Mouse (Mus musculus): ENCODE results near the gene Khdc3.
"Not testable (repeated sequence)": the region's sequence is repeated elsewhere in the genome, so short reads cannot be mapped to it uniquely, and the experiment has no call there.

Gene Khdc3

DNA sequence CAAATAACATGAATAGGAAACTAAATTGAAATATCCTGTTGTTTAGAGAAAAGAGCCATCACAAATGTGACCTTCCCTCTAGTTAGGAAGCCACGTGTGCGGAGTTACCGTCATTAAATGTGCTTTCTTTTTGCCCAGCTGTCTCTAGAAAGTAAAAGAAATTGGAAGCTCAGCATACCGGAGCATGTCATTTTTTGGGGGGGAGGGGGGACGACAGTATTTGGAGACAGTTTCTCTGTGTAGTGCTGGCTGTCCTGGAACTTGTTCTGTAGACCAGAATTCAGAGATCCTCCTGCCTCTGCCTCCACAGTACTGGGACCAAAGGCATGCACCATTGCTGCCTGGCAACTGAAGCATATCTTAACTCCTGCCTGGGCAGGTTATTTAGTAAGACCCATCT is at the start of gene Khdc3:
TSS of gene Khdc3 (plus strand) at position 301 of the 400 bp plus-strand sequence.
- no peak for DNase-seq (ENCODE audit: low spot score)

DNA sequence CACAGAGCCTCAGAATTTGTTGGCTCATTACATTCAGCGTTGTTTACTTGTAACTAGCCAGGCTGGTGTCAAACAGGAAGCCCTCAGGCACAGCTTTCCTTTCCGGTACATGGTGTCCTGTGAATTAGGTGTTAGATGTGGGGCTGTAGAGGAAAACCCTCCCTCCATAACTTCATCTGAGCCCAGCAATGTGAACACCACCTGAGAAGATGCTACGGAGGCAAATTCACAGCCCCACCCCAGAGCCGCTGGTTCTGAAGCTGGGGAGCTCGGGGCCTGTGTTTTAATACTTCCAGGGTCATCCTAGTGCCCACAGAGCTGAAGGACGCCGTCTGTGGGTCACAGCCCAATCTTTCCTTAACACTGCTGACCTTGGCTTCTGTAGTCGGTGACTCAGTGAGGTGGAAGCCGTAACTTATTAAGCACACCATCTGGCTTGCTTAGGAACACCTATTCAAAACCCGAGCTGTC is 46.2 kb upstream of the Khdc3 start:
- no peak for DNase-seq (ENCODE audit: low spot score)

DNA sequence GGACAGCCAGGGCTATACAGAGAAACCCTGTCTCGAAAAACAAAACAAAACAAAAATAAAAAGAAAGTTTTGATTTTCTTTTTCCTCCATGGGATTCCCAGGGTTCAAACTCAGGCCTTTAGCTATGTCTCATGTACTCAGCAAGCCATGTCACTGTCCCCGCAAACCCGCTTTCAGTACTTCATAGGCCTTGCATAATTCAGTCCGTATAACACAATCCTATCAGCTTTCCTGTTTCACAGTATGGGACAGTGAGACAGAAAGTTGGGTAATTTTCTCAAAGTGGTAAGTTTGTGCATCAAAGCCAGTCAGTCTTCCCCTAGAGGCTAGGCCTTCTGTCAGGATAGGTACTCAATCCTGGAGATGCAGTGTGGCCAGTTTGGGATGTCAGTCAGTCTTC is 42.4 kb upstream of the Khdc3 start:
- no peak for DNase-seq (ENCODE audit: low spot score)

DNA sequence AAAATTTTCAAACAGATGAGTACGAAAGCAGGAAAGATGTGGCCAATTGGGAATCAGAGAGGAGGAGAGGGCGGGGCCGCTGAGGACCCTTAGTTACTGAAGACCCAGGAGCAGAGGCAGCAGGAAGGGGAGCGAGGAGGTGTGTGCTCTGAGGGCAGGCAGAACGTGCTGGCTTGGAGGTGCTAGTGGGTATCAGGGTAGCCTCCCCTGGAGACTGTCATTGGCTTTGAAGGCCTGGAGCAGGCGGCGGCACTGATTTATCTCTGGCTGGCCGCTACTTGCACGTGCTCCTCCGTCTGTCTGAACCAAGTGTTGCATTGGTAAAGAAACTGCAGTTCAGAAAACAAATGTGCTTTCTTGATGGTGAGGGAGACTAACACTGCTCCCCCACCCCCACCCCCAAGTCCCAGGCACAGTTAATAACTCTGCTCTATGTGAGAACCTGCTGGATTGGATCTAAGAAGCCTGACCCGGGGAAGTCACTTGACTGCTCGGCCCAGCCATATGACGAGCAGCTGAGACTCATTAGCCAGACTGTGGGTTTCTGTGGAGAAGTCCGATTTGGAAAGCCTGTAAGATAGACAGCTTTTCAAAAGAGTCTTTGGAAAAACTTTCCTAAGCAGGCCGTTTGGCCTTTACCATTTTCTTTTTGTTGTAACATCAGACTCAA is 37.9 kb upstream of the Khdc3 start:
- DNase-seq (ENCODE audit: low spot score) = no peak

DNA sequence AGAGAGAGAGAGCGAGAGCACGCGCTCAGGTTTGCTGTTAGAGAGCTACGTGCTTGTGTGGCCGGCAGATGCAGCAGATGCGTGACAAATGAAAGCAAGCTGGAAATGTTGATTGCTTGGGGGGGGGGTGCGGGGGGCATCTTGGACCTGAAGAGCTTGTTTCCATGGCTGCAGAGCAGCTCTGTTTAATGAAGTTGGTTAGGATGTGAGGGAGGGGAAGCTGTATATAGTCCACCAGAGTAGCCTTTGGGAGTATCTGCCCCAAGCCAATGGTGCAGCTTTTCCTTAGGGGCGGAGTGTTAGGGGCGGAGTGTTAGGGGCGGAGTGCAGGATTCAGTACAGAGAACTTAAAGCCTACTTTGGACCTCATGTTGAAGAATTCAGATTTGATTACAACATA is 34.5 kb upstream of the Khdc3 start:
- DNase-seq (ENCODE audit: low spot score) = no peak

DNA sequence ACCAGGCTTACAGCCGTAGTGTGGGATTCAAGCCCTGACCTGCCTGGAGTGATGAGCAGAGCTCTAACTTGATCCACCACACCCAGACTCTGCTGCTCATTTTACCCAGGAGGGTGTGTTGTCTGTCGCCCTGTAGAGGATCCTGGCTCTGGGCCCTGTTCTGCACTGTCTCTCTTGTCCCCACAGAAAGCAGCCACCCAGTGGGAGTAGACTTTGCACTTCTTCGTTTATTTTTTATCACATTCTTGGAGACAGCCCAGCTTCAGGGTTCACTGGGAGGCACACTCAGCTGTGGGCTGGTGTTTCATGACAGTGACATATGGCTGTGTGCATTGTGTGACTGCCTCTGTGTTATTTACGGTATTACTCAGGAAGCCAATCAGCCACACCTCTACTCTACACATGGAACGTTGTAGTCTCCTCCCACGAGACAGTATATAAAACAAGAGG is 33.4 kb upstream of the Khdc3 start:
- DNase-seq (ENCODE audit: low spot score) = no peak

DNA sequence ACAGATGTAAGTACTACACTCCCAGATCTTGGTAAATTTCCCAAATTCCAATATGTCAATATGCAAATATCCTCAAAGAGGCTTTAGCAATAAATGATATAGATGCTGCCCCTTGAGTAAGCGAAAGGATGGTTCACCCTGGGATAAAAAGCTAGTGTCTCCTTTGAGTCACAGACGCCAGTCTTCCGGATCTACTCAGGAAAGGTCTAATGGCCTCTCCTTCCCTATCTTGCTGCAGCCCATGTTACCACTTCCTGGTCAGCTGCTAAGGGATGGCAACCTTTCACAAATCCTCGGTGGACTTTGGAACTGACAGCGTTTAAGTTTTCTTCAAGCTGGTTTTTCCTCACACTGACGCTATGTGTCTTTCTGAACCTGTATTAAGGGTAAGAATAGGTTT is 32.9 kb upstream of the Khdc3 start:
- DNase-seq (ENCODE audit: low spot score) = no peak

DNA sequence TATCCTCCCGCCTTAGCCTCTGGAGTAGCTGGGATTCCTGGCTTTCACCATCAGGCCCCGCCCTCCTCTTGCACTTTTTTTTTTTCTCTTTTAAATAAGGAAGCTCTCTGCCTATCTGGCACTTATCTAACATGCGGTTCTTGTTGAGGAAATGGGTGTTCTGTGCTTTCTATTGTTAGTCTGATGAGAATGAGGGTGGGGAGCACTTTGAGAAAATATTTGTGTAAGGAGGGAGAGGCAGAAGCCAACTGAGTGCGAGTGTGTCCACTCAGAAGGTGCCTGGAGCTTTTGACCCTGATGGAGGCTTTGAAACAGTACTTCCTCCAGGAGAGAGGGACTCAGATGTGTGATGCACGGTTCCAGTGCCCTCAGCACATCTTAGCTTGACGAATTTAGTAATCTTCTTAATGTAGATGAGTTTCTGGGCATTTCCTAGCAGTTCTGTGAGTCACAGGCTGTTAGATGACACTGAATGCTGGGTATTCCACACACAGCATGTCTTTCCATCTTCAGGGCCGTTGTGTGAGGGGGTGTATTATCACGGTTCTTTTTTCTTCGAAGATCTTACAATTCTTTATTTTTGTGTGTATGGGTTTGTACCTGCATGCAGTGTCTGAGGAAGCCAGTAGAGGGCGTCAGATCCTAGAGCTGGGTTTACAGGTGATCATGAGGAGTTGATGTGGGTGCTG is 30.5 kb upstream of the Khdc3 start:
- no peak for DNase-seq (ENCODE audit: low spot score)

DNA sequence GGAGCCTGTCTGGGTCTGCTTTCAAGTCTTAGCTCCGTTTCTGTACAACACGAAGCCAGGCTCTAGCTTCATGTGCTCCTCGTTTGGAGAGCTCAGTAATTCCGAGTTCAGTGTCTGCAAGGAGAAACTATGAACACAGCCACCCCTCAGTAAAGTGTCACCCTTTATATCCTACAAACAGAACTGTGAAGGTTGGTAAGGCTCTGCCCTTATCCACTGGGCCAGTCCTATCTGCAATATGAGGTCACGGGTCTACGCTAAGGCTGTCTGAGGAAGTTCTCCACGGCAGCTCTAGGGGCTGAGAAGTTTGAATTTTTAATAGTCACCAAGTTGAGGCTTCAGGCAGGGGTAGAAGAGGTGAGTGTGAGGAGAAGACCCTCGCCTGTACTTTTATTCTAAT is 29.2 kb upstream of the Khdc3 start:
- no peak for DNase-seq (ENCODE audit: low spot score)

DNA sequence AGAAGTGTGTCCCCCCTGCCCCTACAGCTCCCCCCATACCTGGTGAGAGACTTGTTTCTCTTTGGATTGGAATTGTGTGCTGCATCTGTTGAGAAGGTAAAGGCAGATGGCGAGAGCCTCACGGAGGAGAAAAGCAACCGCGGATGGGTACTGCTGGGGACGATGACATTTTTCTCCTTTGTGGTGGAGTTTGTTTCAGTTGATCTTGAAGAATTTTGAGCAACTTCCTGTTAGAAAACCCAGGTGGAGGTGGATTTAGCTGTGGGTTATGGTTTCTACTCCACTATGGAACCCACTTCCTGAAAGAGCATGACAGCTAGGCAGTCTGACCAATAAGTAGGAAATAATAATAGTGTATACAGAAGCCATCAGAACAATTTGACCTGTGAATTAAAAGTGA is 28.5 kb upstream of the Khdc3 start:
- no peak for DNase-seq (ENCODE audit: low spot score)

DNA sequence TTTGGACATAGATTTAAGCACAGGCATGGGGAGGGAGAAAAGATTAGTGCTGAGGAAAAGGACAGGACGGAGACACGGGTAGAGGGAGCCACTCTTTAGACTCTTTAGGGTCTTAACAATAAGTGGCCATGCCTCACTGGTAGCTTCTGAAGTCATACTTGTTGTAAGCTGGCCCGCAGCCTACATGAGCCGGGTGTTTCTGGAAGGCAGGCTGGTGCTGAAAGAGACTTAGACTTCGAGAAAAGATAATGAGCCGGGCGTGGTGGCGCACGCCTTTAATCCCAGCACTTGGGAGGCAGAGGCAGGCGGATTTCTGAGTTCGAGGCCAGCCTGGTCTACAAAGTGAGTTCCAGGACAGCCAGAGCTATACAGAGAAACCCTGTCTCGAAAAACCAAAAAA is 22.3 kb upstream of the Khdc3 start:
- DNase-seq (ENCODE audit: low spot score) = not testable (repeated sequence)

DNA sequence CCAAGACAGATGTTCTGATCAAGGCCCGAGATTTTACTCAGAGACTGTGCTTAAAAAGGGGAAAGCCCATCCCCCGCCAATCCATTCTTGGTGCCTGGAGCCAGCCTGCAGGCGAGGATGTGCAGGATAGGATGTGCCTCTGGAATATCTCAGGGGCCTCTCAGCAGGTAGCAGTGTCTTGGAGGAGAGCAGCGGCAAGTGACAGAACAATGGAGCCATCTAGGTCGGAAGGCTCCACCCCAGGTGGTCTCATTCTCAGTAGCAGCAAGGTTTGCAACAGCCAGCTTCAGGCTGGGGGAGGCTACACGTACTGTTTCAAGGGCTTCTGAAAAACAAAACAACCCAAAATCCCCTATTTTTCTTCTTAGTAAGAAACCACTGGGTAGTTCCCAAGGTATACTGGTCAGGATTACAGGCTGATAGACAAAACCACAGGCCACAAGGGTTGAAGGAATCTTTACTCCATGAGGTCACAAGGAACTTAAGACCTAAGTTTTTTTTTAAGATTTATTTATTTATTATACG is 21.8 kb upstream of the Khdc3 start:
- no peak for DNase-seq (ENCODE audit: low spot score)

DNA sequence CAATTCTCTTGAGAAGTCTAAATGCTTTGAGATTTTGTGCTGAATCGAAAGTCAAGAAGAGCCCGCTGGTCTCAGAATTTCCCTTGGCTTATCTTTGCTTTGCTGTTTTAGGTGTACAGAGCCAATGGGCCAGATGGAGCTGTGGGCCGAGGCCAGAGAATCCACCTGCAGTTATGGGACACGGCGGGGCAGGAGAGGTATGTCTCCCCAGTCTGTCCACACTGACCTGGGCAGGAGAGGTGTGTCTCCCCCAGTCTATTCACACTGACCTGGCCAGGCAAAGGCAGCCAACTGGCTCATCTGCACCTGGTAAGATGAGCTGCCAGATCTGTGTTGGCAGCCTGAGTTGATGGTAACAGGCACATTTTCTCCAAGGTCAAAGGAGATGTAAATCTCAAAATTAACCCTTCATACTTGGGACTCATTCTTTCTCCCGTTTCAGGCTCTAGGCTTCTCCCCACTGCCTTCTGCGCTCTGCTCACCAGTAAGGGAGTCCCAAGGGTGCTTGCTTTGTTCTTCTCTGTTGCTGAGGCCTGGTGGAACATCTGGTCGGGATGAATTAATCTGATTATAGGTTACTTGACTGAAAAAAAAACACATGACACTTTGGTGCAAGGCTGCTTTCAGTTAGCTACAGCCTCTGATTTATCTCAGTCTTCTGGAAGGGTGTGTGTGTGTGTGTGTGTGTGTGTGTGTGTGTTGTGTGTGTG is 19.2 kb upstream of the Khdc3 start:
- DNase-seq (ENCODE audit: low spot score) = no peak

DNA sequence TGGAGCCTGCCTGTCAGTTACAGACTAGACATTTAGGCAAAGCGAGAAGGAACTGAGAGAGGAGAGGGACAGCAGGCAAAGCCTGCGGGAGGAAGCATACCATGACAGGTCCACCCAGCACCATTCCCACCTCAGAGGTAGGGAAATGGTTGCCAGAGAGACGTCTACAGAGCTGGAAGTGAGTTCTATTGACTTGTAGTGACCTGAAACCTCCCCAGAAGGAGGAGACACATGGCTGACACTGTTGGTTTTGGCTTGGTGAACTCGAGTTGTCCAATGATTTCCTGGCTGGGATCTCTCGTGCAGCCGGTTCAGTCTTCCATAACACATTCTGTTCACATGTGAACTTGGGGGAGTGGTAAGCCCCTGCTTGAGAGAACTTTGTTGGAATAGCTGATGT is 17.7 kb upstream of the Khdc3 start:
- DNase-seq (ENCODE audit: low spot score) = no peak

DNA sequence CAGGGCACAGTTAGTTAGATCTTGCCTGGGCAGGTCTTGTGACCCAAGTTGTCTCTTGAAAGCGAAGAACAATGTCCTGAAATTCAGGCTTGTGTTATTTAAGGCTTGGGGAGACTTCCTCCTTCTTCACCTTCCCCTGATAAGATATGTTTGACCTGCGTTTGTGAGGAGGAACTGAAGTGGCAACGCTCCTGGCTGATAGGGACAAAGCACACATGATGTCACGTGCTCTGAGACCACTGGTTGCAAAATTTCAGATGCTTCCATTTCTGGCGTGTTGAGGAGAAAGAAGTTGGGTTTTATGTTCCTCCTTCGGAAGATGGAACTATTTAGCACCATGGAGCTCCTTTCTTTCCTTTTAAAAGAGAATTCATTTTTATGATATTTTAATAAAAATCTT is 15.8 kb upstream of the Khdc3 start:
- DNase-seq (ENCODE audit: low spot score) = no peak

DNA sequence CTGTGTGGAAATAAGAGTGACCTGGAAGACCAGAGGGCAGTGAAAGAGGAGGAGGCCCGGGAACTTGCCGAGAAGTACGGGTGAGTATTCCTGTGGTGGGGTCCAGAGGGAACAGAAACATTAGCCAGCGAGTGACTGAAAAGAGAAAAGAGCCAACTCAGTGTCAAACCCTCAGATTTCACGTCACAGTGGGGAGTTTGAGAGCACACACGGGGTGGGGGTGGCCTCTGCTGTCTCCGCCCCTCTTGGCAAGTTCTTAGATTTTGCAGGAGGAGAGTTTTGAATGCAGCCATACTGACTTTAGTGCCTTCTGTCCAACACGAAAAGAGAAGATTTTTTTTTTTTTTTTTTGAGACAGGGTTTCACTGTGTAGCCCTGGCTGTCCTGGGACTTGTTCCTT is 14.5 kb upstream of the Khdc3 start:
- no peak for DNase-seq (ENCODE audit: low spot score)

DNA sequence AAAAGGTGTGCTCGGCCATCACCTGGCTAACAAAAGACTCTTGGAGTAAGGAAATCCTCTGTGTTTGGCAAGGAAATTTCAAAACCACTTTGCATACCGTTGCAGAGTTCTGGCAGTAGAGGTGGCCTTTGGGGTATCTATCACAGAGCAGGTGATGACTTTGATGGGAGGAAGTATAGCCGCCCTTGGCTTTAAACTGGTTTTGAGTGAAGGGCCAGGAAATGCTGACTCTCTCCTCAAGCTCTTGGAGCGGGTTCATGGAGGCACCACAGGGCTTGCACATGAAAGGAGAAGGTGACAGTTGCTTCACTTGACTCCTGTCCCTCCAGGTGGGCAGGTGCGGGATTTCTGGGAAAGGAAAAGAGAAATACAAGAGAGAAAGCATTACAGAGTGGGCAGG is 14.1 kb upstream of the Khdc3 start:
- DNase-seq (ENCODE audit: low spot score) = no peak

DNA sequence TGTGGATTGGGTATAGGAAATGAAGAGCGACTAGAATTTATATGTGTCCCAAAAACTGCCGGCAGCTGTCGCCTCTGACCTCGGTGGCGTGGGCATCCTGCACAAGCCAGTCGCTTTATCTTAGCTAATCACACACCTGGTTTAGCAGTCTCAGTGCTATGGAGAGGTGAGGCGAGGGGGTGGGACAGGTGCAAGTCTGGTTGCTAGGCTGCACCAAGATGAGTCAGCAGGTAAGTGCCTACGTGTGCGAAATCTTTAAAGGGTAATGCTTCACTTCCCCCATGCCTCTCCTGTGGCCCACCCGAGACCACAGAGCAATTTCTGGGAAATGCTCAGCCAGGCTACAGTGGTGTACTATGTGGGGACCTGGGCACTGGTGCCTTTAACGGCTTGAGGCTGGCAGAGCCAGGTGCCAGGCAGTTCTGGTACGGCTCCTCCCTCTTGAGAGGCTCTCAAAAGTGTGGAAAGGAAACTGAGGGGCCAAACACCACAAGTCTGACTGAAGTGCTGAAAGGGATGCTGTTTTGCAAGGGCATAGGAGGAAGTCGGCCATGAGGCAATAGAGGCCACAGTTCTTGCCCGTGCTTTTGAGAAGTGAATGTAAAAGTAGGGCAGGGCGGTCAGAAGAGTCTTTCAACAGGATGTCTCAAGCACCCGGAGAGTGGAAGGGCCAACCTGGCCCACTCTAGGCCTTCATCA is 12.3 kb upstream of the Khdc3 start:
- DNase-seq (ENCODE audit: low spot score) = no peak

DNA sequence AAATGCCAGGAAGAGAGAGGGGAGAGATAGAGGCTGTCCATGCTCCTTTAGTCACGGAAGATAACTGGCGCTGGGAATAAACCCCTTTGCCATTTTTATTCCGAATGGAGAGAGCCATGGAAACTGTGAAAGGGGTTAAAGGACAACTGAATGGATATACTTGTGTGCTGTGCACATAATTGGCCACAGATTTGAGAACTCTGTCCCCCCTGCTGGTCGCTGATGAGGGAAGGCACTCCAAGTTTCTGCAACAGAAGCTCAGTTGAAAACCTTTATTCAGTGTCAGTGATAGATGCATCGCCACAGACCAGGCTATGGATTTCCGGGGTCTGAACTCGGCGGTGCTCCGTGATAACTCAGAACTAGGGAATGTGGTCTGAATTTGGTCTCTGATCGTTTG is 11.5 kb upstream of the Khdc3 start:
- no peak for DNase-seq (ENCODE audit: low spot score)

DNA sequence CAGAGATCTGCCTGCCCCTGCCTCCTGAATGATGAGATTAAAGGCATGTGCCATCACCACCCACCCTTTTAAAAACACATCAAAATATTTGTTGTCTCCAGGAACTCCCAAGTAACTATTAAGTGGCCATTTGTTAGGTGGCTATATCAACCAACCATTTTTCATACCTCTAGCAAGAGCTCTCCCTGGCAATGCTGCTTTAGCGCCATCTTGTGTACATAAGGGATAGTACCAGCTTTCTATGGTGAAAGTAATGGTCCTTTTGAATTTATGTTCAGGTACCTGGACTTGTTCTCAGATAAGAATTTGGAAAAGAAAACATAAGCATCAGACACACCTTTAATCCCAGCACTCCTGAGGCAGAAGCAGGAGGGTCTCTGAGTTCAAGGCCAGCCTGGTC is 9.9 kb upstream of the Khdc3 start:
- DNase-seq (ENCODE audit: low spot score) = no peak

DNA sequence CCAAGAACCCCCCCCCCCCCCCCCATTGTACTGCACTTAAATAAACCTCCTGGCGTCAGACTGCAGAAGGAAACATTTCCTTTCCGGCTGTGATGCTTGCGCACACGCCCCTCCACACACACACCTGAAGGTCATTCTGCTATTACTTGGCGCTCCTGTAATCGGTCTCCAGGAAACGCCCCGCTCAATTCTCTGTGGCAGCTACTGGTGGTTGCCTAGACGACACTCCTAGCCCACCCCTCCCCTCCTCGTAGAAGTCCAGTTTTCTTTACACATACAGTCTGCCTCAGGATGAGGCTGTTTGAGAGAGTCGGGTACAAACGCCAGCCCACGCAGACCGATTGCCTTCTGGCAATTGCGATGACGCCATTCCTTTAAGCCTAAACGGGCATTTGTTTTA is 7.1 kb upstream of the Khdc3 start:
- no peak for DNase-seq (ENCODE audit: low spot score)

DNA sequence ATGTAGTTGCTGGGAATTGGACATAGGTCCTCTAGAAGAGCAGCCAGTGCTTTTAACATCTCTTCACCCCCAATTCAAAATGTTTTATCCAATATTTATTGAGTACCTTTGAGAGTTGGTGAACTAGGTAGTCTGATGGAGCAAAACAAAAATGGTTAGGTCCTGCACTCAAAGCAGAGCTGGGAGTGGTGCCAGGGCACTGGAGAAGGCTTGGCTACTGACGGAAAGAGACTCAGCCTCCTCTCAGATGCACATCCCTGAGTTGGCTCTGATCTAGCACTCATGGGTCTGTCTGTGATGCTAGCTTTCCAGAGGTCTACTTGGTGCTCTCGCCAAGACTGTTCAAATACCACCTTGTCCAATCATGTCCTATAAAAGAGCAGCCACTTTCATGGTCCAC is 3.7 kb upstream of the Khdc3 start:
- no peak for DNase-seq (ENCODE audit: low spot score)
